Mouse (Mus musculus) left cerebral cortex, adult 8-10 months (tissue): ENCODE measurements around the gene Btn1a1. TPM values are rescaled to one million over a fixed set of nuclear protein-coding genes. Genes with fewer than 3 reads are reported as not detected.
A peak's percentile ranks its signal among the peaks of the same experiment; 100 is the strongest.

Experiments used
- DNase-seq, 2 experiments: peaks; one replicate each; pipeline ENCODE4 v3.0.0; 2022; ENCODE audit warnings: low spot score in 2 of 2
- total RNA-seq, 4 experiments: library from RNA; stranded (reverse); gene quantifications; 2 replicates each; pipeline ENCODE4 v1.2.4; 2022

Btn1a1 gene
- total RNA-seq, 4 experiments from 2014 or later, result 0.09 to 0.13 TPM; not detected in 2

GRCm38 (mm10) chr13:23424052-23424380 lies 41.7 kb downstream of the Btn1a1 start:
- DNase-seq, result no peak

- DNase-seq, result peak; percentile 89 to 96
Observed at GRCm38 (mm10) chr13:23423286-23424051, 42.2 kb downstream of the Btn1a1 start, which contains the start of gene Abt1. Abt1 (minus strand) TSS chr13:23423866.

DNA sequence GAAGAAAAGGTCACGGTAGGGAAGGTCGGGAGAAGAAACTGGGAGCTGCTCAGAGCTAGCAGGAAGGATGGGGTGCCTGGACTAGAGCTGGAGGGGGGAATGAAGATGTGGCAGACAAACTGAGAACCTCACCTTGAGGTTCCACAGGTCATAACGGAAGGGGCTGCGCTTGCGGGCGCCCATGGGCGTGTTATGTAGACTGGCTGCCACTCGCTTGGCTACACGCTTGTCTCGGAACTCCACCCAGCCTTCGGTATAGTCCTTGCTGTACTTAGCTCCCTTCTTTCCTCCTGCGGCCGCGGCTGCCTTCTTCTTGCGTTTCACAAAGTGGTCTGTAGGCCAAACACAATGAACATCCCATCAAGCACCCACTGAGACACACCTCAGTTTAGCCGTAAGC lies 43.4 kb downstream of the Btn1a1 start:
- DNase-seq, result no peak

- peak; percentile 58 to 63 for DNase-seq
Observed at GRCm38 (mm10) chr13:23412630-23413521, 52.8 kb downstream of the Btn1a1 start.

- no peak for DNase-seq
Observed at GRCm38 (mm10) chr13:23412211-23412629, 53.5 kb downstream of the Btn1a1 start.

- DNase-seq, result peak in 1 of 2 experiments; percentile 72
Observed at GRCm38 (mm10) chr13:23411311-23412210, 54.1 kb downstream of the Btn1a1 start.

DNA sequence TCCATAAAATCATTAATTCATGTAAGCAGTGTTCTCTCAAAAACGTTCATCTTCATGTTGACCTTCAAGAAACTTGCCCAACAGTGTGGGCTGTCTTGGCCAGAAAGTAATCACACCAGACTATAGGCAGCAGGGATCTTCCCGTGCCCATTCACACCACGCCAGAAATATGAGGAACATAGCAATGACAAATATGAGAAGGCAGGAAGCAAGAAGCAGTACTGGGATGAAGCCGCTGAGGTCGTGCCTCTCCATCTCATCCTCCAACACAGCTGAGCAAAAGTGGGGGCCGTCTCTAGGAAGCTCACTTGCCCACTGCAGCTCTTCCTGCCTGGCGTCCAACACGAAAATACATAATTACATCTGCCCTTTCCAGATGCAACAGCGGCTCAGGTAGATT lies 55.1 kb downstream of the Btn1a1 start:
- DNase-seq, result no peak

Other genes with a start within 250 kb of the Btn1a1 start
- not detected for gene Vmn1r222, start 230.0 kb downstream of the Btn1a1 start, total RNA-seq
- gene Vmn1r223, start 218.8 kb downstream of the Btn1a1 start, total RNA-seq, result not detected
- 10 to 100 TPM; 24.9 to 29.0 (median 26.7) TPM for gene Zfp322a, start 96.7 kb downstream of the Btn1a1 start, total RNA-seq
- gene Abt1, start 42.0 kb downstream of the Btn1a1 start, total RNA-seq, result 1 to 10 TPM; 8.1 to 9.3 (median 8.6) TPM
- 1 to 10 TPM in 2 of 4 experiments, under 1 TPM in 2; 0.63 to 1.1 (median 0.99) TPM for gene Btn2a2, start 23.0 kb upstream of the Btn1a1 start, total RNA-seq
- 100 to 1,000 TPM; 263 to 358 (median 294) TPM for gene Hist1h4h, start 65.1 kb upstream of the Btn1a1 start, total RNA-seq
- 10 to 100 TPM in 1 of 4 experiments, 1 to 10 TPM in 2, not detected in 1; 1.7 to 10.6 (median 3.0) TPM for gene Hist1h2af, start 68.0 kb upstream of the Btn1a1 start, total RNA-seq
- 1 to 10 TPM; 3.7 to 6.0 (median 4.2) TPM for gene Hist1h3g, start 69.5 kb upstream of the Btn1a1 start, total RNA-seq
- 1 to 10 TPM in 2 of 4 experiments, under 1 TPM in 2; 0.84 to 1.6 (median 0.98) TPM for gene Hist1h2bh, start 77.5 kb upstream of the Btn1a1 start, total RNA-seq
- 10 to 100 TPM; 15.3 to 21.8 (median 16.6) TPM for gene Hist1h3f, start 78.2 kb upstream of the Btn1a1 start, total RNA-seq
- 100 to 1,000 TPM; 153 to 191 (median 171) TPM for gene Hist1h4f, start 85.7 kb upstream of the Btn1a1 start, total RNA-seq
- 1 to 10 TPM; 3.4 to 4.2 (median 3.5) TPM for gene Hist1h1d, start 87.4 kb upstream of the Btn1a1 start, total RNA-seq
- 10 to 100 TPM; 43.6 to 61.8 (median 54.4) TPM for gene Hist1h3e, start 96.5 kb upstream of the Btn1a1 start, total RNA-seq
- gene Hist1h2ae, start 105.3 kb upstream of the Btn1a1 start, total RNA-seq, result 1 to 10 TPM; 3.0 to 5.2 (median 4.7) TPM
- 10 to 100 TPM; 60.3 to 72.4 (median 70.0) TPM for gene Hist1h2bg, start 105.5 kb upstream of the Btn1a1 start, total RNA-seq
- 10 to 100 TPM; 23.0 to 26.4 (median 24.2) TPM for gene Hist1h2bf, start 108.3 kb upstream of the Btn1a1 start, total RNA-seq
- gene Hist1h2ad, start 108.5 kb upstream of the Btn1a1 start, total RNA-seq, result 1 to 10 TPM; 1.3 to 6.6 (median 3.8) TPM
- 10 to 100 TPM in 2 of 4 experiments, 1 to 10 TPM in 2; 8.9 to 11.8 (median 10.0) TPM for gene Hist1h3d, start 109.9 kb upstream of the Btn1a1 start, total RNA-seq
- gene Hist1h4d, start 115.7 kb upstream of the Btn1a1 start, total RNA-seq, result 100 to 1,000 TPM; 126 to 155 (median 139) TPM
- 1 to 10 TPM; 5.5 to 9.6 (median 7.2) TPM for gene Hist1h2be, start 155.2 kb upstream of the Btn1a1 start, total RNA-seq
- gene Hist1h1e, start 156.7 kb upstream of the Btn1a1 start, total RNA-seq, result 10 to 100 TPM; 61.9 to 65.4 (median 62.5) TPM
- gene Hist1h2ac, start 218.0 kb upstream of the Btn1a1 start, total RNA-seq, result 1 to 10 TPM; 1.4 to 2.3 (median 1.9) TPM
- gene Hist1h2bc, start 218.3 kb upstream of the Btn1a1 start, total RNA-seq, result 10 to 100 TPM; 26.9 to 40.2 (median 30.0) TPM
- under 1 TPM in 1 of 4 experiments, not detected in 3; 0.41 TPM for gene Hist1h1t, start 229.9 kb upstream of the Btn1a1 start, total RNA-seq
- gene Hist1h4c, start 232.6 kb upstream of the Btn1a1 start, total RNA-seq, result 100 to 1,000 TPM in 2 of 4 experiments, 10 to 100 TPM in 2; 87.8 to 116 (median 99.2) TPM
- gene Hfe, start 245.0 kb upstream of the Btn1a1 start, total RNA-seq, result 1 to 10 TPM; 3.4 to 7.7 (median 4.6) TPM